Mouse (Mus musculus) mouse embryonic stem cell (cell line): ENCODE data around the gene Sez6l2.

ENCODE experiments used
- in situ Hi-C, 2 experiments: fragments of 300-500 bp; cut with MboI; formaldehyde crosslinking; loops; 1 replicate in 1 of 2; 3 replicates in 1 of 2; pipeline ENCODE4 v1.14.3; 2019 to 2020; ENCODE audit warnings: low sequenced_read_pairs in 2 of 2, low pct_unique_long_range_greater_than_20kb in 1 of 2, mixed read lengths in 1 of 2; ENCODE audit not compliant: unreplicated experiment in 1 of 2

Gene Sez6l2

DNA sequence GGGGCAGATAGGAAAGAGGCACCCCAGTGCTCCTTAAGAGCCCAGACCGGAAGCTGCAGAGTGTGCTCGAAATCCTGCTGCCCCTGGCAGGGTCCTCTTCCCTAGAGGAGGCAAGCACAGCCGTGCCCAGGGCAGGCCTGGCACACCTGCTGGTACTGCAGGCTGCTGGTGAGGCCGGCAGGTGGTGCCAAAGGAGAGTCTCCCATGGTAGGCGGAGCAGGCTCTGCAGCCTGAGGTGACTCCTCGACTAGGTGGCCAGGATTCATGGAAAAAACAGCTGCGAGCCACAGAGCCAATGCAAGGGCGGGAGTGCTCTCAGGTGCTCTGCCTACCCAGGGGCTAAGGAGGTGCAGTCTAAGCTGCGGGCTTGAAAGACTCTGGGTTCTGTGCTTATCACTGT lies 36.0 kb downstream of the Sez6l2 start:
- in situ Hi-C loops, result no loop called here

DNA sequence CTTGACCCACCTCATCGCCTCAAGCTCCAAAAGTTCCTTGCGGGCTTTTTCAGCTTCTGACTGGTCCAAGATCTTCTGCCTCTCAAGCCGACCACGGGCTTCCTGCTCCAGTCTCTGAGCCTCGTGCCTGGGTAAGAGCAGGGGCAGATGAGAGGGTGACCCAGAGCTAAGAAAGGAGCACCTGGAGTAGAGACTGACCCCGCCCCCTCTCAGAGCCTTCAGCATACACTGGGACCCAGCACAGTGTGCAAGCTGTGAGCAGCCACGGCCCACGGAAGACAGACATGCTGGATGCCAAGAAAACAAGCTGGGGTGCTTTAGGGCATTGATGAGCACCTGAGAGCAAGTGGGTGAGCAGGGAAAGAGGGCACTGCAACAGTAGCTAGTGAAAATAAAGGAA lies 38.5 kb downstream of the Sez6l2 start:
- in situ Hi-C loops, result no loop called here

DNA sequence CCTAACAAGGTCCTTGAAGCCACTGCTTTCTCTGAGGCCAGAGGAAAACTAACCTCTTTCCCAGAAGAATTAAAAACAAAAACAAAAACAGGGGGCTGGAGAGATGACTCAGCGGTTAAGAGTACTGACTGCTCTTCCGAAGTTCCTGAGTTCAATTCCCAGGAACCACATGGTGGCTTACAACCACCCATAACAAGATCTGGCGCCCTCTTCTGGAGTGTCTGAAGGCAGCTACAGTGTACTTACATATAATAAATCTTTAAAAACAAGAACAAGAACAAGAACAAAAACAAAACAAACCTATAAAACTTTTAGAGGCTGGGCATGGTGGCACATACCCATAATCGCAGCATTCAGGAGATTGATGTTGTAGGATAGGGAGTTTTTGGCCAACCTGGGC lies 46.1 kb downstream of the Sez6l2 start:
- in situ Hi-C loops, result no loop called here

DNA sequence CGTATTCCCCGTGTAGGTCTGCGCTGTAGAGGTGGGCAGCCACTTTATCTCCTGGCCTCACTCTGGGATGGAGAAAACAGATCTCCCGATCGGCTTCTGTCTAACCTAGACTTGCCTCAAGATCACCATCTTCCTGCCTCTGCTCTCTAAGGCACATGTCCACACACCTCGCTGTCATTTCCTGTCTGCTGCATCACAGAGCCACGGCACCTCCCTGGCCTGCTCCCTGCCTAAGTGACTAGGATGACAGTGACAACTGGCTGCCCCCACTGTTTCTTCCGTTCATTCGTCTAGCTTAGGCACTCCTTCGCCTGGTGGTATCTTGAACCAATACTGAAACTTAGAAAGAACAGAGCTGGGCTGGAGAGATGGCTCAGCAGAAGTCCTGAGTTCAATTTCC lies 49.2 kb downstream of the Sez6l2 start:
- in situ Hi-C loops, result no loop called here

DNA sequence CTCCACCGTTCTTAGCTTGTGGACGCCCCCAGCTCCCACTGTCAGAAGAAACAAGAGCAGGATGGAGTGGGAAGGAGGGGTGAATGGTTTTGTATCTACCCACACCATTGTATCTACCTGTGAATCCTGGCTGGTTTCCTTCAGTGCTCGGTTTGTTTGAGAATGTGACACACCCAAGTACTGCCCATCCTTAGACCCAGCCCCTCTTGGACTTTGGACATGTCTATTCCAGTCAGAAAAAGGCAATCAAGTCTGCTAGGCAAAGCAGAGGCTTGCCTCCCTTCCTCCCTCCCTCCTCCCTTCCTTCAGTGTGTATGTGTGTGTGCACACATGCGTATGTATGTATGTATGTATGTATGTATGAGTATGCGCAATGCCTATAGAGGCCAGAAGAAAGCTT lies 53.3 kb downstream of the Sez6l2 start:
- in situ Hi-C loops, result no loop called here

DNA sequence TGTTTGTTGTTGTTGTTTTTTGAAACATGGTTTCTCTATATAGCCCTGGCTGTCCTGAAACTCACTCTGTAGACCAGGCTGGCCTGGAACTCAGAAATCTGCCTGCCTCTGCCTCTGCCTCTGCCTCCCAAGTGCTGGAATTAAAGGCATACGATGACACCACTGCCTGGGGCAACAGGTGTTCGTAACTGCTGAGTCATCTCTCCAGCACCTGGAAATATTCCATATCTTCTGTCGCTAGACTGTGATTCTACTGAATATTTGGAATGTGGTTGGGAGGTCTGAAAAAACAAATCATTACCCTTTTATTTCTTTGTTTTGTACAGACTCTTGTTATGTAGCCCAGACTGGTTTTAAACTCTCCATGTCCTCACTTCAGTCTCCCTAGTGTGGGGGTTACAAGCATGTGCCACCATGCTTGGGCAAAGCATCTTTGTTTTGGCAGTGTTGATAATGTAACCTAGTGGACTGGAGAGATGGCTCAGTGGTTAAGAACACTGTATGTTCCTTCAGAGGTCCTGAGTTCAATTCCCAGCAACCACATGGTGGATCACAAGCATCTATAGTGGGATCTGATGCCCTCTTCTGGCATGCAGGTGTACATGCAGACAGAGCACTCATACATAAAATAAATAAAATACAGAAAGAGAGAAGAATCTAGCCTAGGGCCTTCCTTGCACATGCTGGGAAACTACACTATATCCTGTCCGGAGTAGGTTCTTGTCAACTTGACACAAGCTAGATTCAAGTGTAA lies 53.9 kb downstream of the Sez6l2 start:
- in situ Hi-C loops, result no loop called here

DNA sequence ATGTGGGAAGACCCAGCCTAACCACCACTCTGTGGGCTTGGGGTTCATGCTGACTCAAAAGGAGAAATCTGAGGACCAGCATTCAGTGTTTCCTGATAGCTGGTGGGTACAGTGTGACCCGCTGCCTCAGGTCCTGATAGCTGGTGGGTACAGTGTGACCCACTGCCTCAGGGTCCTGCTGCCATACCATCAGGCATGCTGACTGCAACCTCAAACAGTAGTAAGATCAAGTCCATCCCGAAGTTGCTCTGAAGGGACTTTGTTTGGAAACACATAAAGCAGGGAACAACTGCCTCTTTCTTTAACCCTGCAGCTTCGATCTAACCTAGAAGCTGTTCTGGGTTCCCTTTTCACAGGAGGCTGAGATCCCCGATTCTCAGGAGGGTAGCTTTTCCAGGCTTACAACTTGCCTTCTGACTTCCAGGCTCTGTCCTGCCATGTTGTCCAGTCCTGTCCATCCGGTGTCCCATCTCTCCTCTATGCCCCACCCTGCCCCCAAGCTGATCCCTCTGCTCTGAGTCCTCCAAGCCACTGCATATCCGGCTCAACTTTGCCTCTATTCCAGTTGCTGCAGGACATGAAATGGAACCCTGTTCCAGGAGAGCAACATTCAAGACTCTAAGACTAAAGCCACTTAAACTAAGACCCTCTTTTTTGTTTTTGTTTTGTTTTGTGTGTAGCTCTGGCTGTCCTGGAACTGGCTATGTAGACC lies 57.1 kb downstream of the Sez6l2 start:
- in situ Hi-C loops, result no loop called here

DNA sequence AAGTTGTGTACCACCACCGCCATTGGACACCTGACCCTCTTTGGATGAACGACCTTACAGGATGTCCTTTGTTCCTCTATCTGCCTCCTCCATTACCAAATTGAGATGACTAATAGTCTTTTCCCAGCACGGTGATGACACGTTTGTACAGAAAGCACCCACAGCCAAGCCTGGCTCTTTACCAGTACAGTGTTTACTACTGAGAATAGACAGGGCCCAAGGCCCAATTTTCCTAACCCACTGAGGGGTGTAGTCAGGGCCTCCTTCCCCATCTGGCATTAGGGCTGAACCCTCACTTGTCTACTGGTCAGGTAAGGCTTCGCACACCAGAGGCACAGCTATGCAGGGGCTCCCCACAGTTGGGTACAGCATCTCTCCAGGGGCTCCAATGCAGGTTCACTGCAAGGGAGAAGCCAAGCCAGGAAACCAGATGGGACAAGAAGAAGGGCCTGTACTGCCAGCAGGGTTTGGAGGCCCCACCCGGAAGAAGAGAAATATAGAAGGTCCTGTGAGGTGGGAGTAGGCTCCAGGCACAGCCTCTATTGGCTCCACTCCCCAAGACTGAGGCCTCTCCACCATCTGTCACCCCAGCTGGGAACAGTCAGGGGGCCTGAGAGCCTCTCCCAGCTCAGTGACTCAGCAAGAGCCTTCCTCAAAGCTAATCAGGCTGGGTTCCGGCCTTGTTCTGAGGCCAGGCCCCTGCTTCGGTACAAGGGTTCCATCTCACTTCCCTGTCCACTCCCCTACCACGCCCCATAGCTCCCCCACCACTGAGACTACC lies 58.1 kb downstream of the Sez6l2 start:
- in situ Hi-C loops, result no loop called here

DNA sequence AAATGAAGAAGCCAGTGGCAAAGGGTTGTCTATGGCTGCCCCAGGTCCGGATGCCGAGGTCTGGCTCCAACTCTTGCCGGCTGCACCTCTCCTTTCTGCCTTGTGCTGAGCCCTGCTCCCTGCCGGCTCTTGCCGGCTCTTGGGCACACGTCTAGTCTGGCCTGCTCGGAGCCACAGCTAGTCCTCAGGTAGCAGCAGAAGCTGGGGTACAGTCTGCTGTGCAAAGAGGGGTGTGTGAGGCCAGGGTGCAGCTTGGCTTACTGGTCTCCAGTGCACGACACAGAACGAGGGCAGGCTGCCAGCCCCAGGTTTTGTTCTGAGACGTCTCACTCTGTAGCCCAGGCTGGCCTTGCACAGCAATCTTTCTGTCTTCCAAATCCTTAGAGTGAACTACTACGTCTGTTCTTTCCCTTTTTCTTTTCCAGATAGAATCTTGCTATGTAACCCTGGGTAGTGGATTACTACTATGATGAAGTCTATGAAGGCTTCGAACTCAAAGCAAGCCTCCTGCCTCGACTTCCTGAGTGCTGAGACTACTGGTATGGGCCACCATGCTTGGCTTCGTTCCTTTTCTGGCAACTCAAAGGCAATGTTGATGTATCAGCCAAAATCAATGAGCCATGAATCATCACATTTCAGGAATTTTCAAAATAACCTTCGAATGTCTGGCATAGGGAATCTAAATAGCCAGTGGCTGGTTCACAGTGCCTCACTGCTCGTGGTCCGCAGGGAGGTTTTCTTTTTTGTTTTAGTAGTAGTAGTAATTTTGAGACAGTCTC lies 59.1 kb downstream of the Sez6l2 start:
- in situ Hi-C loops, result no loop called here

DNA sequence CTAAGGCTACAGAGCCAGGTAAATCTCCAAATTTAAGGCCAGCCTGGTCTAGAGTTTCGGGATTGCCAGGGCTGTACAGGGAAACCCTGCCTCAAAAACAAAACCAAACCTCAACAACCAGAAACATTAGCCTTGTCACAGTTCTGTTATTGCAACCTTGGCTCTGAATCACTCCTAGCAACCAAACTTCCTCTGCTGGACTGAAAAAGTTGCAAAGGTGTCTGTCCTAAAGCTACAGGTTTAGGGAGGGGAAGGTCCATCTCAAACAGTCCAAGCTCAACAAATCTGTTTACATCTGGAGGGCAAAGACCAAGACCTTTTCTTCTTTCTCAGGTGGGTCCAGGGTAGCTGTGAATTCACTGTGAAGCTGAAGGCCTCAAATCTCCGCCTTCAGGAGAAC lies 60.7 kb downstream of the Sez6l2 start:
- in situ Hi-C loops, result no loop called here

DNA sequence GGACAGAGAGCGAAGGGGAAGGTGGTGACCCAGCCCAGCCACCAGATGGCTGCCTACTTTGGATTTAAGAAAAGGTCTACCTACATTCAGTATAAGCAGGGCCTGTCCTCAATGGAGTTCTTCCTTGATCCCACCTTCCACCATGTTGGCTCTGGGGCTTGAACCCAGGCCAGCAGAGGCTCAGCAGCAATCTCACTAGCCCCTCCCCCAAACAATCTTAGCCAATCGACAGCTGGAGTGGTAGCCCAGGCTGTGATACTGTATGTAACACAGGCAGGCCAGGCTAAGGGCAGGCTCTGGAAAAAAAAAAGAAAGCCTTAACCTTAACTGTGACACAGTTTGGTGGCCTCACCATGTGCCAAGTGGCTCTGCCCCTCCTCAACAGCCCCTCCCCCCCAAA lies 61.4 kb downstream of the Sez6l2 start:
- in situ Hi-C loops, result no loop called here

DNA sequence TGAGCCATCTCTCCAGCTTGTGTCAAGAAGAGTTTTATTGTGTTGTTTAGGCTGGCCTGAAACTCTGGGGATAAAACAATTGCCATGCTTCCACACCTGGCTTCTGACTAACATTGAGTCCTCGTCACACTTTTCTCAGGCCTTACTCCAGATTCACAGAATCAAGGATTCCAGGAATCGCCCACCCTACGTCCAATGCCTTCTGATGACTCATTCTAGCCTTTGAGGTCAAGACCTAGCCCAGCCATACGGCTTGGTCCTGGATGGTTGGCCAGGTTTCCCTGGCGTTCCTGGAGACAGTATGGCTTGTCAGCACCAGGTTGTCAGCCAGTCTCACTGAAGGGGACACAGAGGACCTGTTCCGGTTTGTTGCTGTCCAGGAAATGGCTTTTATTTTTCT lies 62.0 kb downstream of the Sez6l2 start:
- in situ Hi-C loops, result no loop called here

DNA sequence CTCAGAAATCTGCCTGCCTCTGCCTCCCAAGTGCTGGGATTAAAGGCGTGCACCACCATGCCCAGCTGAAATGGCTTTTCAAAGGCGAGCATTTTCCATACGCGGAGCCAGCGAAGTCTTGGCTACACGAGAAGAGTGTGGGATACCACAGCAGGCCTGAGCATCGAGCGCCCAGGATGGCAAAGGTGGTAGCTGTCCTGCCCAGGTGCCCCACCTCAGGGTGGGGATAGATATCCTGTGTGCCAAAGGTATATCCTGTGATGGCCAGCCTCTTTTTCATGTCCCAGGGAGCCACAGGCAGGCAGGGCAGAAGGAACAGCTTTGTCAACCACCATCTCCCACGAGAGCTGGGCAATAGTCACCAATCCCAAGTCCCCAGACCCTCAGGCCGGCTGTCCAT lies 62.5 kb downstream of the Sez6l2 start:
- in situ Hi-C loops, result no loop called here

DNA sequence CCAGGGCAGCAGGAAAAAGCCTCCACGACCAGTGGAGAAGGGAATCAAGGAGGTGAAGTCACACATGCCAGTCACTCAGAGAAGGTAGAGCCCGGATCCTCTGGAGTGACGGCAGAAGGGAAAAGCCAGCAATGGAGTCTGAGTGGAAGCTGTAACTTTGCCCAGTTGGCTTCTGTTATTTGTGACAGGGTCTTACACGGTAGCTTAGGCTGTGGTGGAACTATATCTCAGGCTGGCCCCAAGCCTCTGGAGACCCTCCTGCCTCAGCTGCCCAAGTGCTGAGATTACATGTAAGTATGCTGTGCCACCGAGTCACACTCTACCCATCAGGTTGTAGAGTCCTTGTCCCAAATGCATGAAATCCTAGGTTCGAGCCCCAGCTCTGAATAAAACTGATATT lies 63.0 kb downstream of the Sez6l2 start:
- in situ Hi-C loops, result no loop called here

DNA sequence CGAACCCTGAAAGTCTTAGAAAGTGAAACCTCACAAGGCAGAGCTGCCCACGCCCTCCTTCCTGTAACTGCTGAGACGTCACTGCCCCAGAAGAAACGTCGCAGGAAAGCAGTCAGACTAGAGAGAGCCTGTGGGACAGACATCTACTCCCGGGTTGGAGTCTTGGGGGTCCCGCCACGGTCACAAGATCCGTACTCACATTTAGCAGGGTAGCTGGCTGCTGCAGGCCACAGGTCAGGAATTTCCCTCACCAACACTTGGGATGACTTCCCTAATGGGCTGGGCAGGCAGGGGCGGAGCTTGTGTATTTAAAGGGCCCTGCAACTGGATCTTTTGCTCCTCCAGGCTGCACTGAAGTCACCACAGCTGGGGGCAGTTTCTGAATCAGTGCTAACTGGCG lies 64.0 kb downstream of the Sez6l2 start, which contains the start of gene Mvp:
TSS of gene Mvp (minus strand) at position 302 of the 400 bp plus-strand sequence.
- in situ Hi-C loops, result no loop called here

DNA sequence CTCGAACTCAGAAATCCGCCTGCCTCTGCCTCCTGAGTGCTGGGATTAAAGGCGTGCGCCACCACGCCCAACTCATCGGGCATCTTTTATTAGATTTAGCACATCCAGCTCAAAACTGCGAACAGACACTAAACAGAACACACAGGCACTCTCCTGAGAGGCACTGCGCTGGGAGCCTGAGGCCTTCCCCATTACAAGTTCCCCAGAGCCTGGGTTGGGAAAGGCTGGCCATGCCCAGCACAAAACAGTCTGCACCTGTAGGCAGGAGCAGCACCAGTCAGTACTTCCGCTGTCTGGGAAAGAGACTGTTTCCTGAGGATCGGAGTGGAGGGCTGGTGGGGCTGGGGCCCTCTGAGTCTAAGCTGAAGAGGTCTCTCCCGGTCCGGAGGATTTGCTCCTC lies 64.6 kb downstream of the Sez6l2 start:
- in situ Hi-C loops, result no loop called here

DNA sequence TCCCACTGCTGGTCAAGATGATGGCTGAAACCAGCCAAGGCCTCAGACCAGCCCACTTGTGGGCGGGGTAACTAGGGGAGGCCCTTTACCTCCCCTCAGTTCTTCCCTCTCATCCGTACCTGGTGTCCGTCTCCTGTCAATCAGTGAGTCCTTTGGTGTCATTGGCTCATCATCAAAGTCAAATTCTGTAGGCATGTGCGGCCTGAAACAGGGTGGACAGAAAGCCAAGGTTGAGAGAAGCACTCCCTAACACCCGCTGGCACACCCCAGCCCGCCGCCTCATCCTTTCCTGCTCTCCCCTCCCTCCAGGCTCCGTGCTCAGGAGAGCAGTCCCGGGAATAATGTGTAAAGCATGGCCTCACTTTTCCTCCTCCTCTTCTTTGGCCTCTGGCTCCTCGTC lies 65.7 kb downstream of the Sez6l2 start:
- in situ Hi-C loops, result no loop called here

DNA sequence TGATC lies 65.9 kb downstream of the Sez6l2 start, which contains the start of gene Pagr1b:
TSS of gene Pagr1b (minus strand) at position 4 of the 5 bp plus-strand sequence.
- in situ Hi-C loops, result no loop called here

DNA sequence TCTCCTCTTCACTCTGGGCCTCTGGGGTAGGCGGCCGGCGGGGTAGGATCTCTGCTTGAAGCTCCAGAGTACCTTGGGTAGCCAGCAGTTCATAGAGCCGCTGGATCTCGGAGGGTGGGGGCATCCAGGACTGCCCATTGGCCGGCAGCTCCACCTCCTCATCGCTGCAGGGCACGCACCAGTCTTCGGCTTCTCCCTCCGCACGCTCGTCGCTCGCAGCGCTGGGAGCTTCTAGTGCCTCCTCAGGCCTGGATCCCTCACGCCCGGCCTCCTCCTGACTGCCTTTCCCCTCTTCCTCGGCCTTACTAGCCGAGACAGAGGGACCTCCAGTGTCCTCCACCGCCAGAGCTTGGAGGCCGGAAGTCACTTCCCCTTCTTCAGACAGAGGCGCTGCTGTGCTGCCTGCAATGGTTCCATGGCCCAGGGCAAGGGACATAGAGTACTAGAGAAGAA lies 66.1 kb downstream of the Sez6l2 start:
- in situ Hi-C loops, result no loop called here
